Comparison of ENCODE assay signal across 9 mouse cellular contexts in genomic region chr9:7602982-7603742, GRCm38 (mm10). TPM values are rescaled to one million over a fixed set of nuclear protein-coding genes. Genes with fewer than 3 reads are reported as not detected.
A peak's percentile ranks its signal among the peaks of the same experiment; 100 is the strongest.
DNase-seq lines count a peak whose midpoint lies in the region; ATAC-seq and TF ChIP-seq lines count a peak whose summit lies in the region.
"Had no signal": no experiment of that assay in that cellular context is flagged by ENCODE, and none has a peak within 500 bp of the region (broad histone marks: within the 10 kb centered on the region; RNA-seq: fewer than 3 reads in every experiment).

No protein-coding gene starts in this region.

- H3K27me3 ChIP-seq in heart, adult 2 months (ENCODE audit: control insufficient read depth, insufficient read depth, low read length) = no peaks in the 10 kb centered on the region
- H3K27me3 ChIP-seq in heart, embryonic 11.5 days (ENCODE audit: control insufficient read depth, insufficient read depth, low read length) = no peaks in the 10 kb centered on the region
- no peaks in the 10 kb centered on the region for H3K27me3 ChIP-seq in kidney, adult 2 months (replicated peaks; ENCODE audit: control insufficient read depth, insufficient read depth, low read length)
- H3K27me3 ChIP-seq in limb, embryonic 11.5 days (ENCODE audit: control insufficient read depth, insufficient read depth, low read length) = no peaks in the 10 kb centered on the region
- H3K27me3 ChIP-seq: stomach, embryonic 15.5 days had no signal

- H3K27ac ChIP-seq in heart, adult 2 months = no peak overlapping the region
- no peak overlapping the region for H3K27ac ChIP-seq in heart, embryonic 11.5 days (ENCODE audit: low read depth, low read length)
- no peak overlapping the region for H3K27ac ChIP-seq in kidney, adult 2 months (ENCODE audit: insufficient read depth, low read depth, low read length)
- no peak overlapping the region for H3K27ac ChIP-seq in limb, embryonic 11.5 days (replicated peaks; ENCODE audit: low read depth, low read length)
- H3K27ac ChIP-seq: stomach, embryonic 15.5 days had no signal

- DNase-seq in heart, adult 2 months = peak; percentile 55 to 74
- peak; percentile 60 for DNase-seq in cerebellum, adult 9-10 months
- DNase-seq in frontal cortex, postnatal 14 days (ENCODE audit: low spot score in 2 of 2) = peak; percentile 37 to 74
- peak; percentile 72 for DNase-seq in kidney, adult 2 months
- peak; percentile 84 for DNase-seq in limb, embryonic 11.5 days (ENCODE audit: low spot score)
- peak; percentile 45 to 57 for DNase-seq in spleen, postnatal 36 days (ENCODE audit: low spot score in 2 of 2)

- no peak overlapping the region for H3K4me3 ChIP-seq in heart, adult 2 months
- H3K4me3 ChIP-seq in heart, embryonic 11.5 days (ENCODE audit: low read depth, low read length) = no peak overlapping the region
- H3K4me3 ChIP-seq in kidney, adult 2 months (ENCODE audit: insufficient read depth, low read depth, low read length) = no peak overlapping the region
- no peak overlapping the region for H3K4me3 ChIP-seq in limb, embryonic 11.5 days (ENCODE audit: low read depth, low read length)
- H3K4me3 ChIP-seq: stomach, embryonic 15.5 days had no signal

- H3K36me3 ChIP-seq in heart, adult 2 months (ENCODE audit: control insufficient read depth, insufficient read depth, low read length) = no peaks in the 10 kb centered on the region
- H3K36me3 ChIP-seq in heart, embryonic 11.5 days (ENCODE audit: control insufficient read depth, insufficient read depth, low read length) = no peaks in the 10 kb centered on the region
- no peaks in the 10 kb centered on the region for H3K36me3 ChIP-seq in kidney, adult 2 months (ENCODE audit: control insufficient read depth, insufficient read depth, low read length)
- no peaks in the 10 kb centered on the region for H3K36me3 ChIP-seq in limb, embryonic 11.5 days (ENCODE audit: control insufficient read depth, insufficient read depth, low read length)
- H3K36me3 ChIP-seq: stomach, embryonic 15.5 days had no signal

- peak; percentile 98 for TF ChIP-seq CTCF in heart, adult 2 months (IDR thresholded peaks at IDR 0.05)
- peak; percentile 93 for TF ChIP-seq CTCF in kidney, adult 2 months (conservative IDR thresholded peaks at IDR 0.05; ENCODE audit: insufficient read depth, insufficient read length, low read depth, low read length)

- 2% methylated on average over 3 of the region's 3 CpGs for WGBS in heart, adult 2 months
- 4% methylated on average over 3 of the region's 3 CpGs for WGBS in heart, embryonic 11.5 days (ENCODE audit: insufficient replicate concordance)
- WGBS in kidney, adult 2 months = 0% methylated on average over 3 of the region's 3 CpGs
- 2% methylated on average over 3 of the region's 3 CpGs for WGBS in limb, embryonic 11.5 days

- no peak overlapping the region for H3K4me2 ChIP-seq in heart, embryonic 11.5 days
- no peak overlapping the region for H3K4me2 ChIP-seq in limb, embryonic 11.5 days (ENCODE audit: low read depth, severe bottlenecking)
- H3K4me2 ChIP-seq: stomach, embryonic 15.5 days had no signal

- intact Hi-C loops in heart, adult 2 months (cut with DNase I) = loop anchor here (1.0 to 5.0 kb wide), 4 partner anchors 111 to 1359 kb away; no protein-coding TSS in a partner anchor

- H3K4me1 ChIP-seq in heart, adult 2 months (ENCODE audit: control insufficient read depth, insufficient read depth, low read length) = no peaks in the 10 kb centered on the region
- no peaks in the 10 kb centered on the region for H3K4me1 ChIP-seq in heart, embryonic 11.5 days (ENCODE audit: control insufficient read depth, insufficient read depth, low read length)
- H3K4me1 ChIP-seq in kidney, adult 2 months (ENCODE audit: control insufficient read depth, insufficient read depth, low read length) = no peaks in the 10 kb centered on the region
- H3K4me1 ChIP-seq in limb, embryonic 11.5 days (ENCODE audit: control insufficient read depth, insufficient read depth, low read length) = no peaks in the 10 kb centered on the region
- H3K4me1 ChIP-seq: stomach, embryonic 15.5 days had no signal

- H3K9me3 ChIP-seq in heart, embryonic 11.5 days (replicated peaks; ENCODE audit: control insufficient read depth, low read length) = no peaks in the 10 kb centered on the region
- H3K9me3 ChIP-seq in limb, embryonic 11.5 days (ENCODE audit: control insufficient read depth, low read length) = no peaks in the 10 kb centered on the region
- H3K9me3 ChIP-seq: stomach, embryonic 15.5 days had no signal

- TF ChIP-seq EP300 in heart, adult 2 months (IDR thresholded peaks at IDR 0.05; ENCODE audit: insufficient read depth, low read depth, low read length) = peak; percentile 71; the same call in 1 of the 2 replicates

- no peak for ATAC-seq in heart, embryonic 11.5 days (replicated peaks; ENCODE audit: insufficient number of reproducible peaks, low FRiP score, low TSS enrichment)
- no peak for ATAC-seq in limb, embryonic 11.5 days (ENCODE audit: insufficient number of reproducible peaks, low FRiP score, low TSS enrichment, low read depth)
- ATAC-seq in monocyte, adult 5-6 weeks (replicated peaks; ENCODE audit: insufficient number of reproducible peaks, low FRiP score, low TSS enrichment, poor library complexity, severe bottlenecking) = peak; percentile 80; the same call in 1 of the 2 replicates

- no peaks in the 10 kb centered on the region for H3K79me2 ChIP-seq in heart, adult 2 months (replicated peaks; ENCODE audit: control insufficient read depth, insufficient read depth, low read length)

- TF ChIP-seq POLR2A in heart, adult 2 months (IDR thresholded peaks at IDR 0.05; ENCODE audit: insufficient read depth, low read depth, low read length) = no peak
- no peak for TF ChIP-seq POLR2A in kidney, adult 2 months (IDR thresholded peaks at IDR 0.05; ENCODE audit: low read depth, low read length)

- no peak overlapping the region for H3K9ac ChIP-seq in heart, adult 2 months (ENCODE audit: low read depth, low read length)
- H3K9ac ChIP-seq in heart, embryonic 11.5 days (ENCODE audit: low read depth, low read length) = no peak overlapping the region
- H3K9ac ChIP-seq in limb, embryonic 11.5 days (ENCODE audit: low read length) = no peak overlapping the region
- H3K9ac ChIP-seq: stomach, embryonic 15.5 days had no signal

RNA-seq across cellular contexts. Expression of gene Mmp20, which starts 24.9 kb away (rescaled TPM):
- not detected for total RNA-seq in heart, adult 2 months (2021)
- not detected in 2 replicates for polyA plus RNA-seq in heart, adult 2 months (2012; rRNA removed)
- not detected in 2 replicates for polyA plus RNA-seq in heart, embryonic 11.5 days (2014; fragmentation: Nextera tagmentation; extraction: Ambion mirVana)
- polyA plus RNA-seq in kidney, adult 2 months (2012; rRNA removed) = not detected in 2 replicates
- polyA plus RNA-seq in limb, embryonic 11.5 days (2014; fragmentation: Nextera tagmentation; extraction: Ambion mirVana) = not detected in 2 replicates
- not detected in 3 replicates for total RNA-seq in monocyte, adult 5-6 weeks (2017)
- polyA plus RNA-seq: stomach, embryonic 15.5 days had no signal

RNA-seq across cellular contexts. Expression of gene Mmp27, which starts 32.0 kb away (rescaled TPM):
- under 1 TPM; 0.11 to 0.13 TPM for total RNA-seq in heart, adult 2 months (2021)
- 0.15 and 0.21 TPM in 2 replicates for polyA plus RNA-seq in heart, adult 2 months (2012; rRNA removed)
- polyA plus RNA-seq in heart, embryonic 11.5 days (2014; fragmentation: Nextera tagmentation; extraction: Ambion mirVana) = not detected in 2 replicates
- not detected in 2 replicates for polyA plus RNA-seq in kidney, adult 2 months (2012; rRNA removed)
- not detected in 2 replicates for polyA plus RNA-seq in limb, embryonic 11.5 days (2014; fragmentation: Nextera tagmentation; extraction: Ambion mirVana)
- not detected in 3 replicates for total RNA-seq in monocyte, adult 5-6 weeks (2017)

RNA-seq across cellular contexts. Expression of gene Mmp8, which starts 44.9 kb away (rescaled TPM):
- total RNA-seq in heart, adult 2 months (2021) = under 1 TPM; 0.09 to 0.23 TPM
- polyA plus RNA-seq in heart, adult 2 months (2012; rRNA removed) = 0.12 and 0.16 TPM in 2 replicates
- polyA plus RNA-seq in heart, embryonic 11.5 days (2014; fragmentation: Nextera tagmentation; extraction: Ambion mirVana) = not detected in 2 replicates
- 0.03 TPM in 1 of 2 replicates, not detected in the other for polyA plus RNA-seq in kidney, adult 2 months (2012; rRNA removed)
- polyA plus RNA-seq in limb, embryonic 11.5 days (2014; fragmentation: Nextera tagmentation; extraction: Ambion mirVana) = 0.07 and 0.08 TPM in 2 replicates
- total RNA-seq in monocyte, adult 5-6 weeks (2017) = 1.5 to 1.7 TPM in 2 of 3 replicates, not detected in the other
